Mouse (Mus musculus): ENCODE measurements around the gene Dram1. TPM values are rescaled to one million over a fixed set of nuclear protein-coding genes. Genes with fewer than 3 reads are reported as not detected.

The Dram1 gene
- 0.91 and 1.2 TPM in 2 replicates for polyA plus RNA-seq (2016; fragmentation: Nextera tagmentation; extraction: Ambion mirVana)

DNA sequence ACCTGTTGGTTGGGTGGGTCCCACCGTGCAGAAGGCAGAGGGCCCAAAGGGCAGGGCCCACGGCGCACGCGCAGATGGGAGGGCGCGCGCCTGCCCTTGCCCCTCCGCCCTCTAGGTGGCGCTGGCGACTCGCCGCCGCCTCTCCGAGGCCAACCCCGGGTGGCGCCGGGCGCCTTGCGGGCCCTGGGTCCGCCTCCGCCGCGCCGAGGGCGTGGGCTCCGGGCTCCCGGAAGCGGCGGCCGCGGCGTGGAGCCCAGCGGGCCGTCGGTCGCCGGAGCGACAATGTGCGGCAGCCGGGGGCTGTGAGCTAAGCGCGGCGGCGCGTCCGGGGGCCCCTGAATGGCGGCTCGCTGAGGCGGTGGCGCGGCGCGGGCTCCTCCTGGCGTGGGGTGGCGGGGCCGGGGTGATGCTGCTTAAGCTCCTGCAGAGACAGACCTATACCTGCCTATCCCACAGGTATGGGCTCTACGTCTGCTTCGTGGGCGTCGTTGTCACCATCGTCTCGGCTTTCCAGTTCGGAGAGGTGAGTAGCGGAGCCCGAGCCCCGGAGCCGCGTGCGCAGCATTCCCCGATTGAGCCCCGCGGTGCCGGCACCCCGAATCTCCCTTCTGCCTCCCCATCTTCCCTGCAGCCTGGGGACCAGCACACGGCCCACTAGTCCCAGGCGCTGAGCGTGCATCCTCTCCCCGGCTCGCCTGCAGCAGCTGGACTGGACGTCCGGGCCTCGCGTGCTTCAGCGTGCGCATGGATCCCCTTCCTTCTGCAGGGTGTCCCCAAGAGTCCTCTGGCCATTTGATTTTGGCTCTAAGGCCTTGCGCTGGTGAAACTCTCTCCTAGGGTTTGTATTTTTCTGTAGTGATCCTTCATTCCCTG, at the start of gene Dram1, which contains the start of gene Gnptab:
Gene Dram1 (minus strand): TSS at position 68 of the 873 bp plus-strand sequence.
Gene Gnptab (plus strand): TSS at position 120 of the 873 bp plus-strand sequence.
- peak within 1 kb of the TSS; percentile 83 for H3K9ac ChIP-seq
- WGBS, result under 1% methylated on average over 87 of the region's 87 CpGs
- H3K4me2 ChIP-seq, result peak within 1 kb of the TSS; percentile 86
- H3K27me3 ChIP-seq (replicated peaks), result no peaks in the 10 kb centered on the region
- ATAC-seq (ENCODE audit: insufficient number of reproducible peaks, low FRiP score), result peak; percentile 86
- peak within 1 kb of the TSS; percentile 88 for H3K4me3 ChIP-seq
- peak within 1 kb of the TSS; percentile 26; the same call in 1 of the 2 replicates for H3K27ac ChIP-seq (ENCODE audit: poor library complexity, severe bottlenecking)
- peaks cover 31% of the 10 kb centered on the region for H3K4me1 ChIP-seq (replicated peaks)
- H3K36me3 ChIP-seq, result no peaks in the 10 kb centered on the region
- H3K9me3 ChIP-seq (replicated peaks), result no peaks in the 10 kb centered on the region

DNA sequence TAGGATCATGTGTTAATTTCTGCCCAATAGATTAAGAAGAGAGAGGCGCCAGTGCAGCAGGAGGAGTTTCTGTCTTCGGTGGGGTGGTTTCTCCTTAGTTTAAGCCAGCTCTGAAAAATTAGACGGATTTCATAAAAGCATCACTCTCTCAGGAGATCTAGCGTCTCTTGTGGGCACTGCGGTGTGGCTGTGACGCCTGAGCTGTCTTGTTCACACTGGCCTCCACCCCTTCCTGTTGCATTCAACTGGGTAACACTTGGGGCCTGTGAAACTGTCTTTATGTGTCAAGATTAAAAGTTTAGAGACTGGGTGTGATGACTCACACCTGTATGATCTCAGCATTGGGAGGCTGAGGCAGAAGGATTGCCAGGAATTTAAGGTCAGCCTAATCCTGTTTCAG, 49.1 kb upstream of the Dram1 start:
- WGBS, result 88% methylated on average over 6 of the region's 6 CpGs
- Histone ChIP-seq H3K4me2 (no peak overlapping the region), H3K9me3 (replicated peaks) (no peaks in the 10 kb centered on the region), H3K36me3 (peaks cover 20% of the 10 kb centered on the region), H3K27me3 (replicated peaks) (no peaks in the 10 kb centered on the region), H3K4me1 (replicated peaks) (no peaks in the 10 kb centered on the region), H3K9ac (no peak overlapping the region), H3K27ac (ENCODE audit: poor library complexity, severe bottlenecking) (no peak overlapping the region), H3K4me3 (no peak overlapping the region)
- ATAC-seq (ENCODE audit: insufficient number of reproducible peaks, low FRiP score), result no peak

- H3K4me1 ChIP-seq (replicated peaks), result peaks cover 3% of the 10 kb centered on the region; the same call in 1 of the 2 replicates
- ATAC-seq (ENCODE audit: insufficient number of reproducible peaks, low FRiP score), result no peak
- H3K4me2 ChIP-seq, result no peak overlapping the region
- H3K4me3 ChIP-seq, result no peak overlapping the region
- H3K27ac ChIP-seq (ENCODE audit: poor library complexity, severe bottlenecking), result no peak overlapping the region
- 60% methylated on average over 5 of the region's 5 CpGs for WGBS
- H3K9me3 ChIP-seq (replicated peaks), result no peaks in the 10 kb centered on the region
- H3K9ac ChIP-seq, result no peak overlapping the region
- no peaks in the 10 kb centered on the region for H3K27me3 ChIP-seq (replicated peaks)
- H3K36me3 ChIP-seq, result peaks cover 15% of the 10 kb centered on the region; the same call in 1 of the 2 replicates
Observed at GRCm38 (mm10) chr10:88426896-88427295, 48.0 kb upstream of the Dram1 start.

DNA sequence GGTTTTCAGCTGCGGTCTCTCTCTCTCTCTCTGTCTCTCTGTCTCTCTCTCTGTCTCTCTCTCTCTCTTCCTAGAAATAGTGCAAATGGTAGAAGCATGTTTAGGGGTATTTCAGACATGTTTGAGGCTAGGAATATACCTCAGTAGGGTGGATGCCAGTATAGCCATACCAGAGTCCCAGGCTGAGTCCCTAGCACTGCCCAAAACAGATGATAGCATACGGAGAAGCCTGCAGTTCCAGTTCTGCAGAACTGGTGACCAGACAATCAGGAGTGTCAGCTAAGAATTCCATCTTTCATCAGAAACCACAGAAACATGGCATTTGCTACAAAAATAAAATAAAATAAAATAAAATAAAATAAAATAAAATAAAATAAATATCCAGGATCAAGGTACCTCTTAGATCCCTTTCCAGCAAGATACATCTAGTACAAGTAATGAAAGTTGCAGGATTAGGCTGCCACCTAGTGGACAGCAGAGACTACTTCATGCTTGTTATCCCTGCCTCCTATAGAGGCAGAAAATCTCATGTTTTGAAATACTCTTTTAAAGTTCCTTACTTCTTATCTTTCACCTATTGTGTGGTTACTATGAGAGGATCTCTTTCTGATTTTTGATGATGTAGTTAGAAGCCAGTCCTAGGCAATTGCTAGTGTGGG, 47.4 kb upstream of the Dram1 start:
- no peak; the same call in 1 of the 2 replicates for ATAC-seq (ENCODE audit: insufficient number of reproducible peaks, low FRiP score)
- Histone ChIP-seq H3K4me3 (no peak overlapping the region), H3K9ac (no peak overlapping the region), H3K36me3 (peaks cover 11% of the 10 kb centered on the region; the same call in 1 of the 2 replicates), H3K4me2 (no peak overlapping the region), H3K27ac (ENCODE audit: poor library complexity, severe bottlenecking) (no peak overlapping the region), H3K4me1 (replicated peaks) (peaks cover 3% of the 10 kb centered on the region; the same call in 1 of the 2 replicates), H3K9me3 (replicated peaks) (no peaks in the 10 kb centered on the region), H3K27me3 (replicated peaks) (no peaks in the 10 kb centered on the region)
- 88% methylated on average over 2 of the region's 2 CpGs for WGBS

- Histone ChIP-seq H3K27ac (ENCODE audit: poor library complexity, severe bottlenecking) (no peak overlapping the region), H3K9me3 (replicated peaks) (no peaks in the 10 kb centered on the region), H3K4me1 (replicated peaks) (peaks cover 7% of the 10 kb centered on the region; the same call in 1 of the 2 replicates), H3K9ac (no peak overlapping the region), H3K4me2 (no peak overlapping the region), H3K4me3 (no peak overlapping the region), H3K36me3 (peaks cover 11% of the 10 kb centered on the region), H3K27me3 (replicated peaks) (no peaks in the 10 kb centered on the region)
- WGBS, result 78% methylated on average over 19 of the region's 19 CpGs
- no peak for ATAC-seq (ENCODE audit: insufficient number of reproducible peaks, low FRiP score)
Observed at GRCm38 (mm10) chr10:88420655-88421435, 42.0 kb upstream of the Dram1 start.

- H3K27me3 ChIP-seq (replicated peaks), result no peaks in the 10 kb centered on the region
- no peak for ATAC-seq (ENCODE audit: insufficient number of reproducible peaks, low FRiP score)
- no peak overlapping the region for H3K4me3 ChIP-seq
- peaks cover 18% of the 10 kb centered on the region for H3K36me3 ChIP-seq
- H3K4me1 ChIP-seq (replicated peaks), result peaks cover 7% of the 10 kb centered on the region; the same call in 1 of the 2 replicates
- no peak overlapping the region for H3K9ac ChIP-seq
- no peak overlapping the region for H3K4me2 ChIP-seq
- 69% methylated on average over 11 of the region's 11 CpGs for WGBS
- H3K27ac ChIP-seq (ENCODE audit: poor library complexity, severe bottlenecking), result no peak overlapping the region
- H3K9me3 ChIP-seq (replicated peaks), result no peaks in the 10 kb centered on the region
Observed at GRCm38 (mm10) chr10:88420141-88420541, 41.3 kb upstream of the Dram1 start.

DNA sequence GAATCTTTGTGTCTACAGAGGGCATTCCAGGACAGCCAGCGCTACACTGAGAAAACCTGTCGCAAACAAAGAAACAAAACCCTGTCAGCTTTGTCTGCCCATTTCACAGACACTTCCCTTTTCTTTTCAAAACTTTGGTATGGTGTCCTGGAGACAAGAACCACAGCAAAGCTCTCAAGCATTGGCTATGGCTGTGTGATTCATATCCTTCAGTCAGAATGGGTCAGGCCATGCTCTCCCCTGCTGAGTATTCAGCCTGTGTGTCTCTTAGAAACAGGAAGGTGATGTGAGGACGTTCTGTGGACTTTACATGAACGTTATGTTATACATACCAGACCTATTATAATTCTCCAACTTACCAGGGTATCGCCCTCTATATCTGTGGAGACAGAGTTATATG, 38.8 kb upstream of the Dram1 start:
- WGBS, result 85% methylated on average over 5 of the region's 5 CpGs

DNA sequence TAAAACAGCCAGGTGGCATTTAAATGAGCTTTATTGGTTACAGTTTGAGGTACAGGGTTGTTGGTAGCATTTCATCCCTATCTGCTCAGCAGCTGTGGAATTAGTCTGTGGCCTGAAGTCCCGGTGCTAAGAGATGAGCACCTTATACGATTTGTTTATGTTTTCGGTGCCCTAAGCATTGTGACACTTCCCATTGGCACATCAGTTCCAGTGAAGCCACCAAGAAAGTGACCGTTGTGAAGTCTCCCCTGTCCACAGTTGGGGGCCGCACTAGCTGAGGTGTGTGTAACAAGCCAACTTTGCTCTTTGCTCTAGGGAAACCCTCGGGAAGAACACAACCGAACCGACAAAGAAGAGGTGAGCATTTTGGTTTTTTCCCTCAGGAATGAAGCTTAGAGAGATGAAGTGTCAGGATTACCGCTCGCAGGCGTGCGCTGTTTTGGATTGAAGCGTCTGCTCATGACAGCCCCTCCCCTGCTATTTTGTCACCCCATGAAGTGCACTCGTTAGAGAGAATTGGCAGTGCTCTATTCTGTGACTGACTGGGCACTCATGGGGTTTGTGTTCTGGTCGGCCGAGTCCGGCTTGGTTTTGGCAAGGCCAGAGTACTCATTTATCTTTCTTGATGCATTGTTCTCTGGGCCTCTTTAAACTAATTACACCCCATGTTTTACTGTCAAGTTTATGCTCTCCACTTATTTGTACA, 33.6 kb upstream of the Dram1 start:
- ATAC-seq (ENCODE audit: insufficient number of reproducible peaks, low FRiP score), result no peak
- H3K9ac ChIP-seq, result no peak overlapping the region
- no peak overlapping the region for H3K27ac ChIP-seq (ENCODE audit: poor library complexity, severe bottlenecking)
- no peak overlapping the region for H3K4me3 ChIP-seq
- peaks cover 6% of the 10 kb centered on the region; the same call in 1 of the 2 replicates for H3K4me1 ChIP-seq (replicated peaks)
- H3K27me3 ChIP-seq (replicated peaks), result no peaks in the 10 kb centered on the region
- WGBS, result 83% methylated on average over 17 of the region's 17 CpGs
- no peaks in the 10 kb centered on the region for H3K9me3 ChIP-seq (replicated peaks)
- peaks cover 9% of the 10 kb centered on the region for H3K36me3 ChIP-seq
- no peak overlapping the region for H3K4me2 ChIP-seq

More for the DNA sequence above, 38.8 kb upstream of the Dram1 start:
- no peaks in the 10 kb centered on the region for H3K27me3 ChIP-seq (replicated peaks)
- peaks cover 16% of the 10 kb centered on the region for H3K36me3 ChIP-seq
- no peak for ATAC-seq (ENCODE audit: insufficient number of reproducible peaks, low FRiP score)
- no peak overlapping the region for H3K27ac ChIP-seq (ENCODE audit: poor library complexity, severe bottlenecking)
- no peak overlapping the region for H3K9ac ChIP-seq
- peaks cover 7% of the 10 kb centered on the region; the same call in 1 of the 2 replicates for H3K4me1 ChIP-seq (replicated peaks)
- no peaks in the 10 kb centered on the region for H3K9me3 ChIP-seq (replicated peaks)
- no peak overlapping the region for H3K4me2 ChIP-seq
- no peak overlapping the region for H3K4me3 ChIP-seq

DNA sequence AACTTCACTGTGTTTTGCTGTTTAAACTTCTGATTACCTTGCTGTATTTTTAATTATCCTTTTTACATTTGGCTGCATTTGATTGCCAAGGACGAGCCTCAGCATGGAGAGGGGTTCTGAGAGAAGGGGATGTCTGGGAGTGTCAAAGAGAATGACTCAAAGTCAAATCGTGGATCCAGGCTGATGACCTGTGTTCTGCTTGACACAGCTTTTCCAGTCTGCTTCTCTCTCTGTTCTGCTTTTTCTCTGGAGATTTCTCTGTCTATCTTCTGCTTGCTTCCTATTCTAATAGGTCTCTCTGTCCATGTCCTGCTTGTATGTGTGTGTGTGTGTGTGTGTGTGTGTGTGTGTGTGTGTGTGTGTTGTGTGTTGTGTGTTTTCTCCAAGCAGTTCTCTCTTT, 30.9 kb upstream of the Dram1 start:
- H3K27ac ChIP-seq (ENCODE audit: poor library complexity, severe bottlenecking), result no peak overlapping the region
- H3K9me3 ChIP-seq (replicated peaks), result no peaks in the 10 kb centered on the region
- peaks cover 7% of the 10 kb centered on the region; the same call in 1 of the 2 replicates for H3K4me1 ChIP-seq (replicated peaks)
- no peak overlapping the region for H3K4me3 ChIP-seq
- no peaks in the 10 kb centered on the region for H3K27me3 ChIP-seq (replicated peaks)
- no peaks in the 10 kb centered on the region for H3K36me3 ChIP-seq
- no peak overlapping the region for H3K9ac ChIP-seq
- H3K4me2 ChIP-seq, result no peak overlapping the region
- ATAC-seq (ENCODE audit: insufficient number of reproducible peaks, low FRiP score), result no peak
- 66% methylated on average over 2 of the region's 2 CpGs for WGBS

GRCm38 (mm10) chr10:88407875-88408631, 29.2 kb upstream of the Dram1 start:
- Histone ChIP-seq H3K4me1 (replicated peaks) (peaks cover 7% of the 10 kb centered on the region; the same call in 1 of the 2 replicates), H3K4me2 (no peak overlapping the region), H3K9ac (no peak overlapping the region), H3K27ac (ENCODE audit: poor library complexity, severe bottlenecking) (no peak overlapping the region), H3K4me3 (no peak overlapping the region), H3K9me3 (replicated peaks) (no peaks in the 10 kb centered on the region), H3K27me3 (replicated peaks) (no peaks in the 10 kb centered on the region), H3K36me3 (no peaks in the 10 kb centered on the region)
- WGBS, result 80% methylated on average over 12 of the region's 12 CpGs
- no peak for ATAC-seq (ENCODE audit: insufficient number of reproducible peaks, low FRiP score)

All from heart, embryonic 12.5 days (tissue).